Mouse (Mus musculus): Measurements from ENCODE around the gene Zfp536.
"Not testable (repeated sequence)": the region's sequence is repeated elsewhere in the genome, so short reads cannot be mapped to it uniquely, and the experiment has no call there.

Gene Zfp536

DNA sequence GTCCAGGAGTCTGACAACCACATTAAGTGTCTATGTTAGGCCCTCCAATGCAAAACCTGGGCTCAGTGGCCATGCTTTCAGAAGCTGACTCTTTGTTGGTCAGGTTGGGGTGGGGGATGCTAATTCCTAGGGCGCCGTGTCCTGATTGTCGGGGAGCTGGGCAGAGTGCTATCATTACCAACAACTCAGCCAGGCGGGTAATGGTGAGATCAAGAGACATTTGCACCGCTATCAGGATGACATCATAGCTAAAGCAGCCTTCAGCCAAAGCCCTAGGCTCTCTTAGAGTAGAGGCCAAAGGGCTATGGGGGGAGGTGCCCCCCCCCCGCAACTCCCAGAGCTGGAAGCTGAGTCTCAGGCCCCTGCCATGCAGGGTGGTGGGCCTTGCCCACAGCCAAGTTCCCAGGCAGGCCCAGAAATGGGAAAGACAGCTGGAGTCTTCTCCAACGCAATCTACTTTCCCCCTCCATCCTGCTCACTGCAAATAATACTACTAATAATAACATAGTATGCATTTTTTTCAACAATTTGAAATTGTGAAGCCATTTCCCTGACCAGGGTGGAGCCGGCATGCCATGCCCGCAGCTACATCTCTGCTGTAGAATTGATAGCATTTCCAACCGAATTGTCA lies 5.0 kb downstream of the Zfp536 start:
- in situ Hi-C loops (cut with MboI; ENCODE audit: unreplicated experiment in 2 of 2): no loop called here

- in situ Hi-C loops (cut with MboI; ENCODE audit: unreplicated experiment in 2 of 2): no loop called here
These were observed 14.6 kb downstream of the Zfp536 start for GRCm38 (mm10) chr7:37758886-37759285.

DNA sequence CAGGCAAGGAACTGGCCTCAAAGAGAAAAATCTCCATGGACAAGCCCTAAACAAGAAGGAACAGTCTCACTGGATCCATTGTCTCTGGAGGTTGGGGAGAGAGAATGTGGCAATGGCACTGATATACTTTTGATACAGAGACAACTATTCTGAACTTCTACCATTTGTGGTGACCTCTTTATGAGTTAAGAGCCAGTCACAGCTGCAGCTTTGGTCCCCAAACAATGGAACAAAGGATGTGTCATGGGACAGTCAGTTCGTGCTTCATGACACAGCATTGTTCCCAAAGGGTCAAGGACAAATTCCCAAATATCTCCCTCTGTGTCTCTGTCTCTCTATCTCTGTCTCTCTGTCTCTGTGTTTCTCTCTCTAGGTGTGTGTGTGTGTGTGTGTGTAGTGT lies 20.4 kb downstream of the Zfp536 start:
- in situ Hi-C loops (cut with MboI; ENCODE audit: unreplicated experiment in 2 of 2): no loop called here

GRCm38 (mm10) chr7:37746133-37746761 lies 27.2 kb downstream of the Zfp536 start:
- in situ Hi-C loops (cut with MboI; ENCODE audit: unreplicated experiment in 2 of 2): no loop called here

DNA sequence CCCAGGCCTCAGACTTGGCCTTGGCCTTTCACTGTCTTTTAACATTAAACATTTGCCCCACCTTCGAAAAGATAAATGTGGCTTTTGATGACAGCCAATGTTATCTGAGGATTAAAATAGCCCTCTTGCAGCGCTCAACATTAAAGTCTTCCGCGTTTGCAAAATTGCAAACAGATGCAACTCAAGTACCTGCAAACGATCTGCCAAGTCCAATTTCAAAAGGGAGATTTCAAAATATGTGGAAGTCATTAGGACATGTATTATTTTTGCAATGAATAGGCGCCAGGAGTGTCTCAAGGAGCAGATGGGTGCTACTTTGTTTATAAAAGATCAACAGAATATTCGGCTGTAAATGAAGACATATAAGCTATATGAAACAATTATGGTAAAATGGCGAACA lies 30.1 kb downstream of the Zfp536 start:
- in situ Hi-C loops (cut with MboI; ENCODE audit: unreplicated experiment in 2 of 2): no loop called here

DNA sequence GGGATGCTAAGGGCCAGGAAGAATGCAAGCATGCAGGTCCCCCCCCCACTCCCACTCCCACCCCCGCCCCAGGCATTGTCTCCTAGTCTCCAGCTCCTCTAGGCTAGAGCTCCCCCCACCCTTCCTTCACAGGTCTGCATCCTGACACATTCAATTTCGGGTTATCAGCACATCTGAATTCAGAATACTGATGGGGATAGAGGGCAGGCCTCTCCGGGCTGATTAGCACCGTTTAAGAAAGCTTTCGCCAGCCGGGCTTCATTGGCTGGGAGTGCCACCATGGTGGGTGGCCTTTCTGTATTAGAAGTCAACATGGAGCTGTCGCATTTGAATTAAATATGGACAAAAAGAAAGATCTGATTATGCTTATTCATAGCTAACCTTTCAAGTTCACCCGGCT lies 36.2 kb downstream of the Zfp536 start:
- in situ Hi-C loops (cut with MboI; ENCODE audit: unreplicated experiment in 2 of 2): no loop called here

- in situ Hi-C loops (cut with MboI; ENCODE audit: unreplicated experiment in 2 of 2): no loop called here
These were observed 37.1 kb downstream of the Zfp536 start for GRCm38 (mm10) chr7:37736413-37736720.

GRCm38 (mm10) chr7:37735707-37736412 lies 37.6 kb downstream of the Zfp536 start:
- in situ Hi-C loops (cut with MboI; ENCODE audit: unreplicated experiment in 2 of 2): no loop called here

GRCm38 (mm10) chr7:37735101-37735500 lies 38.3 kb downstream of the Zfp536 start:
- in situ Hi-C loops (cut with MboI; ENCODE audit: unreplicated experiment in 2 of 2): no loop called here

DNA sequence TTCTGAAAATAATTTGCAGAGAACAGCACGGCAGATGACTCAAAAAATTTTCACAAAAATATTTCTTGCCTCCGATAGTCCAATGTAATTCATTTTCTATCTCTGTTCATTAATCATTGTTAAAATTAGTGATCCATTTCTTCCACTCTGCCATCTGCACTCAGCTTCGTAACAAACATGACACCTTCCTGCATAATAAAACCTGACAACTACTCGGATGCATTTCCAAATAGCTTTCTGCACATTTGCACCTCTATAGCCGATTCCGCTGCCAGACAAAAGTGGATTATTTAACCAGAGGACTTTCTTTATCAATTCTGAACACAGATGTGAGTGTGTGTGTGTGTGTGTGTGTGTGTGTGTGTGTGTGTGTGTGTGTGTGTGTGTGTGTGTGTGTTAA lies 38.9 kb downstream of the Zfp536 start:
- in situ Hi-C loops (cut with MboI; ENCODE audit: unreplicated experiment in 2 of 2): no loop called here

- in situ Hi-C loops (cut with MboI; ENCODE audit: unreplicated experiment in 2 of 2): no loop called here
These were observed 39.4 kb downstream of the Zfp536 start for GRCm38 (mm10) chr7:37733996-37734395.

DNA sequence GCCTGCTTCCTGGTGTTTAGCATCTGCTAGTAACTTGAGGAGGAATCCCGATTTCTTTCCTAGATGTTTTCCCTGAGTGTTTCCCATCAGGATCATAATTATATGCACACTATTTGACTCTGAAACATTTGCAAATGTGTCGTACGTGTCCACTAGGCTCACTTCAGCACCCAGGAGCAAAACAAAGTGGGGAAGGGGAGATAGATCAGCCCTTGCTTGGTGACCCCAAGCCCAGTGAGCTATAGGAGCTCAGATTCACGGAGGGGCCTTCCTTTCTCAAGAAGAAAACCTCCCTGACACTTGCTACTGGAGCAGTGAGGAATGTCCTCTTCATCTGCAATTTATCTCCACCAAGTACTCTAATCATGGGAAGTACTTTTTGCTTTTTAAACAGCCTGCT lies 40.7 kb downstream of the Zfp536 start:
- in situ Hi-C loops (cut with MboI; ENCODE audit: unreplicated experiment in 2 of 2): no loop called here

DNA sequence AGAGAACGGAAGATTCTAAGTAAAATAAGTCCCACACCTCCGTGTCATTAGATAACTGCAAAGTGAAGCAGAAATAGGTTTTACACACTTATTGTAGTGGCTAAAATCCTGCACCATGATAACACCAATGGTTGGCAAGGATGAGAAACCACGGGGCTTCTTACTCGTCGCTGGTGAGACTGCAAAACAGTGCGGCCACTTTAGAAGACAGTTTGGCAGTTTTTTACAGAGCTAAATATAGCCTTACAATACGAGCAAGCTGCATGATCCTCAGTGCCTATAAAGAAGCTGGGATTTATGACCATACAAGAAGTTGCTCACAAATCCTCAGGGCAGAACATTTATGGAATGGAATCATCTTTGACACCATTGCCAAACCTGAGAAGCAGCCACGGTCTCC lies 45.7 kb downstream of the Zfp536 start:
- in situ Hi-C loops (cut with MboI; ENCODE audit: unreplicated experiment in 2 of 2): no loop called here

GRCm38 (mm10) chr7:37724002-37724790 lies 49.2 kb downstream of the Zfp536 start:
- in situ Hi-C loops (cut with MboI; ENCODE audit: unreplicated experiment in 2 of 2): no loop called here

- in situ Hi-C loops (cut with MboI; ENCODE audit: unreplicated experiment in 2 of 2): no loop called here
These were observed 50.2 kb downstream of the Zfp536 start for GRCm38 (mm10) chr7:37723191-37723592.

DNA sequence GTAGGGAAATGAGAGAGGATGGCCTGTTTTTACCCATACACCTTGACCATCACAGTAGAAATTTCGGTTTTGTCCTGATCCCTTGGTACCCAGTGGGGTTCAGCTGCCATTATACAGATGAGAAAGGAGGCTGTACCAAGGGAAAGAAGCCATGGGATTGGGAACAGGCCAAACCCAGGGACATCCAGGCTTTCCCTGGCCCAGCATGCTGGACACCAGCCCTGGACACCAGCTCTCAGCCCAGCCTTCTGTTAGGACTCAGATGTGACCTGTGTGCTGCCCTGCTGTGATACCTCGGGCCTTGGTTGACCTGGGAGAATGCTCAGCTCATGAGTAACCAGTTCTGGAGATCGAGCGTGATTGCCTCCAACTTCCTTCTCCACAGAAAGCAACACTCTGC lies 51.8 kb downstream of the Zfp536 start:
- in situ Hi-C loops (cut with MboI; ENCODE audit: unreplicated experiment in 2 of 2): no loop called here

DNA sequence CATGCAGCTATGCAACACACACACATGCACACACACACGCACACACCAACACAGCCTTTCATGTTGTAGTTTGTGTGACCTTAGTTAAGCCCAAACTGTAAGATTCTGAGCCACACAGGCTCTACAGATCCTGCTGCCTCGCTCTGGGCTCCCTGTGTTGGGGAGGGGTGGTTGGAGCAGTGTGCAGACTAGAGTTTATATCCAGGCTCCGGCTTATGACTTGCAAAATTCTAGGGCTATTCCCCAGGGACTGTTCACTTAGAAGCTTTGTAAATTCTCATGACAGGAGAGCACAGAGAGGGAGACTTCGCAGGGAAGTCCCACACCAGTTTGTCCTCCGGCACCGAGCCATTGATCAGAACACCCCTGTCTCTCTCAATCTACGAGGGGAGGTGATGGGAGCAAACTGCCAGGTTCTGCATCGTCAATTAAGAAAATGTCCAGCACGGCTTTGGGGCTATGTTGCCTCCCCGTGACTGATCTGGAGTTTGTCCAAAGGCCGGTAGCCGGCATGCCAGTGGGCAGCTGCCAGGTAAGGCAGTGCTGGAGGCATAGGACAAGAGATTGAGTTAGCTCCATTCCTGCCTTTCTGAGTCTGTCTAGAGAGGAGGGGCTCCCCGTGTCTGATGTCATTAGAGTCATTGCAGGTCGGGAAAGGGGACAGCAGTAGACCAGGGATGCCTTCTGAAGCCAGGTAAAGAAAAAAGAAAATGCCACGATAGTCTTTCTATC lies 54.6 kb downstream of the Zfp536 start:
- in situ Hi-C loops (cut with MboI; ENCODE audit: unreplicated experiment in 2 of 2): no loop called here

- in situ Hi-C loops (cut with MboI; ENCODE audit: unreplicated experiment in 2 of 2): no loop called here
These were observed 56.4 kb downstream of the Zfp536 start for GRCm38 (mm10) chr7:37717071-37717470.

GRCm38 (mm10) chr7:37716626-37717025 lies 56.8 kb downstream of the Zfp536 start:
- in situ Hi-C loops (cut with MboI; ENCODE audit: unreplicated experiment in 2 of 2): no loop called here

GRCm38 (mm10) chr7:37704464-37704863 lies 69.0 kb downstream of the Zfp536 start:
- in situ Hi-C loops (cut with MboI; ENCODE audit: unreplicated experiment in 2 of 2): no loop called here

DNA sequence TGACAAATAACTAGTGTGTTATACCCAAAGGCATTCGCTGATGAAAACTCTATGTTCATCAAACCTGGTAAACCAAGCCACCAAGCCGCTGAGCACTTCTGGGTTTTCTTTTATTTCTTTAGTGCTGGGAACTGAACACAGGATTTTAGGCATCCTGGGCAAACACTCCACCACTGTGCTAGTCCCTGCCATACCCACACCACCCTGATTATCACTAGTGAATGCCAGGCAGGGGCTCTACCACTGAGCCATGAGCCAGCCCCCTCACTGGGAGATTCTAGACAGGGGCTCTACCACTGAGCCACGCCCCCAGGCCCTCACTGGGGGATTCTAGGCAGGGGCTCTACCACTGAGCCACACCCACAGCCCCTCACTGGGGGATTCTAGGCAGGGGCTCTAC lies 76.1 kb downstream of the Zfp536 start:
- in situ Hi-C loops (cut with MboI; ENCODE audit: unreplicated experiment in 2 of 2): not testable (repeated sequence)

Data from v-Abl transformed pro-B cells (cell line).